Mouse (Mus musculus) limb, embryonic 11.5 days (tissue): ENCODE measurements around the gene Tpm3. TPM values are rescaled to one million over a fixed set of nuclear protein-coding genes. Genes with fewer than 3 reads are reported as not detected.

ENCODE experiments used
- ATAC-seq: fragments of 200-750 bp; cut with Nextera tagmentation; 2 replicates; pipeline ENCODE4 v1.8.0; 2017; ENCODE audit warnings: low read depth; ENCODE audit not compliant: insufficient number of reproducible peaks, low FRiP score, low TSS enrichment
- DNase-seq: peaks from one replicate; pipeline ENCODE4 v3.0.0-alpha.2; 2015; ENCODE audit warnings: low spot score
- H3K27ac ChIP-seq: fragments of 300-500 bp; sonication (generic); replicated peaks from 2 replicates; pipeline ENCODE4 v1.5.1; 2014; ENCODE audit warnings: low read depth, mild to moderate bottlenecking, low read length
- H3K27me3 ChIP-seq: fragments of 300-500 bp; sonication (generic); 2 replicates; pipeline ENCODE4 v1.6.1; 2014; ENCODE audit warnings: mild to moderate bottlenecking, low read length, mixed read lengths; ENCODE audit not compliant: control insufficient read depth, insufficient read depth
- H3K36me3 ChIP-seq: fragments of 300-500 bp; sonication (generic); 2 replicates; pipeline ENCODE4 v1.6.1; 2014; ENCODE audit warnings: mild to moderate bottlenecking, low read length, moderate library complexity, mixed read lengths; ENCODE audit not compliant: control insufficient read depth, insufficient read depth
- H3K4me1 ChIP-seq: fragments of 300-500 bp; sonication (generic); 2 replicates; pipeline ENCODE4 v1.6.1; 2014; ENCODE audit warnings: low read length, mixed read lengths; ENCODE audit not compliant: control insufficient read depth, insufficient read depth
- H3K4me2 ChIP-seq: fragments of 300-500 bp; sonication (generic); 2 replicates; pipeline ENCODE4 v1.6.1; 2014; ENCODE audit warnings: low read depth, mild to moderate bottlenecking, moderate library complexity; ENCODE audit not compliant: severe bottlenecking
- H3K4me3 ChIP-seq: fragments of 300-500 bp; sonication (generic); 2 replicates; pipeline ENCODE4 v1.5.1; 2014; ENCODE audit warnings: low read depth, low read length
- H3K9ac ChIP-seq: fragments of 300-500 bp; sonication (generic); 2 replicates; pipeline ENCODE4 v1.6.1; 2014; ENCODE audit warnings: mild to moderate bottlenecking, low read length
- H3K9me3 ChIP-seq: fragments of 300-500 bp; sonication (generic); 2 replicates; pipeline ENCODE4 v1.6.1; 2016; ENCODE audit warnings: low read length; ENCODE audit not compliant: control insufficient read depth
- WGBS: fragments of 180-500 bp; shearing (Covaris S2); extraction: QIAGEN DNeasy Blood & Tissue Kit; methylation state at CpG from one replicate; pipeline ENCODE4 v1.1.7; 2014; 5-methylcytosine and 5-hydroxymethylcytosine counted together
- polyA plus RNA-seq: library from polyadenylated mRNA; unstranded; fragments of >200 nt; fragmentation: Nextera tagmentation; extraction: Ambion mirVana; gene quantifications from 2 replicates; pipeline ENCODE4 v1.2.1, GENCODE M21; 2014

The Tpm3 gene
- polyA plus RNA-seq, 1 experiment from 2014 or later, result 605 TPM

GRCm38 (mm10) chr3:90064383-90064782 is 8.1 kb upstream of the Tpm3 start:
- WGBS, result 80% methylated on average over 3 of the region's 3 CpGs

GRCm38 (mm10) chr3:90065553-90065952 is 6.9 kb upstream of the Tpm3 start:
- Histone ChIP-seq H3K9ac (no peak overlapping the region), H3K27me3 (no peaks in the 10 kb centered on the region), H3K9me3 (no peaks in the 10 kb centered on the region), H3K27ac (no peak overlapping the region), H3K4me2 (no peak overlapping the region), H3K4me3 (no peak overlapping the region), H3K4me1 (no peaks in the 10 kb centered on the region), H3K36me3 (peaks cover 6% of the 10 kb centered on the region; the same call in 1 of the 2 replicates)
- WGBS, result 59% methylated on average over 3 of the region's 3 CpGs
- ATAC-seq, result no peak
- DNase-seq, result peak; percentile 71

More at GRCm38 (mm10) chr3:90064383-90064782, 8.1 kb upstream of the Tpm3 start:
- ATAC-seq (no peak), DNase-seq (no peak)
- H3K4me2 ChIP-seq, result no peak overlapping the region
- no peak overlapping the region for H3K27ac ChIP-seq
- no peak overlapping the region for H3K4me3 ChIP-seq
- no peaks in the 10 kb centered on the region for H3K4me1 ChIP-seq
- no peak overlapping the region for H3K9ac ChIP-seq
- H3K36me3 ChIP-seq, result peaks cover 7% of the 10 kb centered on the region; the same call in 1 of the 2 replicates
- no peaks in the 10 kb centered on the region for H3K9me3 ChIP-seq
- no peaks in the 10 kb centered on the region for H3K27me3 ChIP-seq

DNA sequence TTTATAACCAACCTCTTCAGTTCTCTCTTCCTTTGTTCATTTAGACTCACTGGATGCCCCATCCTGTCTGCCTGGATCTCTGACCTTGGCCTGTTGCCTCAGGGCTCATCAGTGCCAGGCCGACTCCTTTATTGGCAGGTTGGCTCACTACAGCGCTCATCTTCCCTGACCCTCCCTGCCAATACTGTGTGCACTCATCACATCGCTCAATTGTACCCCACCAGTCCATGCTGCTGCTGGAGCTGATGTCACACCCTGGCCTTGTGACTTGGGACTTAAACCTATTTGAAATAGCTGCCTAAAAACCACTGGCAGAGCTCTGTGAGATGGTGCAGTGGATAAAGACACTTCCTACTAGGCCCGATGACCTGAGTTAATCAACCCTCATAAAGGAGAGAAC is 4.6 kb upstream of the Tpm3 start:
- no peak overlapping the region for H3K4me2 ChIP-seq
- H3K27me3 ChIP-seq, result no peaks in the 10 kb centered on the region
- no peaks in the 10 kb centered on the region for H3K9me3 ChIP-seq
- H3K9ac ChIP-seq, result no peak overlapping the region
- H3K36me3 ChIP-seq, result no peaks in the 10 kb centered on the region
- no peaks in the 10 kb centered on the region for H3K4me1 ChIP-seq
- H3K4me3 ChIP-seq, result no peak overlapping the region
- ATAC-seq (no peak), DNase-seq (no peak)
- WGBS, result 89% methylated on average over 4 of the region's 4 CpGs
- H3K27ac ChIP-seq, result no peak overlapping the region

- no peak for DNase-seq
- Histone ChIP-seq H3K27ac (no peak overlapping the region), H3K36me3 (no peaks in the 10 kb centered on the region), H3K4me2 (no peak overlapping the region), H3K4me1 (no peaks in the 10 kb centered on the region), H3K27me3 (no peaks in the 10 kb centered on the region), H3K9me3 (no peaks in the 10 kb centered on the region), H3K4me3 (no peak overlapping the region), H3K9ac (no peak overlapping the region)
- WGBS, result 79% methylated on average over 7 of the region's 7 CpGs
- no peak for ATAC-seq
Measured at GRCm38 (mm10) chr3:90069688-90070087, 2.8 kb upstream of the Tpm3 start.

DNA sequence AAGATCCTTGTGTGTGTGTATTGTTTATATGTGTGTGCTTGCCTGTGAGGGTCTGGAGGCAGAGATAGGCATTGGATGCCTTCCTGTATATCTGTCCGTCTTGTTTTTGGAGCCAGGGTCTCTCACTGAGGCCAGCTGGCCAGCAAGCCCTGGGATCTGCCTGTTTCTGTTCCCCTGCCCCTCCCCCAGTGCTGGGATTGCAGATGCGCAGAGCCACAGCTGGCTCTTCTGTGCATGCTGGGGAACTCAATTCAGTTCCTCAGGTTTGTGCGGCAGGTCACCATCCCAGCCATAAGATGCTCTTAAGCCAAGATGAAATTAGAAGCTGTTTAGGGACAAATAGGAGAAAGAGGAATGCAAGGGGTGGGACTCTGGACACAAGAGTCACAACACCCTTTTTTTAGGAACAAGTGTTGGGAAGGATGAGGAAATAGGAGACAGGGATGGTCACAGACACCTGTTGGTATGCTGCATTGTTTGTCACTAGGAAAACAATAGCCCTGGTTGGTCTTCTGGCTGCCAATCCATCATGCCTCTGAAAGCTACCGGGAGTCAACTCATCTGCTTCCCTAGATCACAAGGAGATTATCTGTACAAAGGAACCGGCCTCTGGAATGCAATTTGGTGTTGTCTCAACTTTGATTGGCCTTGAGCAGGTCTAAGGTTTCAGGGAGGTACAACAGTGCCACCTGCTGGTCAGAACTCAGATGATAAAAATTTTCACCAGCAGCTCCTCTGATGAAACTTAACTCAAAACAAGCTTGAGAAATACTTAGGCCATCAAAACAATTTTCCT is 4.7 kb downstream of the Tpm3 start:
- Histone ChIP-seq H3K9ac (no peak overlapping the region), H3K27ac (no peak overlapping the region), H3K4me1 (peaks cover 16% of the 10 kb centered on the region), H3K4me3 (no peak overlapping the region), H3K36me3 (no peaks in the 10 kb centered on the region), H3K9me3 (no peaks in the 10 kb centered on the region), H3K27me3 (no peaks in the 10 kb centered on the region), H3K4me2 (no peak overlapping the region; the same call in 1 of the 2 replicates)
- ATAC-seq, result no peak
- WGBS, result 13% methylated on average over 5 of the region's 5 CpGs
- peak; percentile 90 for DNase-seq

- no peak overlapping the region for H3K27ac ChIP-seq
- no peaks in the 10 kb centered on the region for H3K9me3 ChIP-seq
- no peaks in the 10 kb centered on the region for H3K27me3 ChIP-seq
- H3K4me3 ChIP-seq, result no peak overlapping the region
- ATAC-seq, result no peak
- no peak for DNase-seq
- 57% methylated on average over 5 of the region's 5 CpGs for WGBS
- H3K4me1 ChIP-seq, result peaks cover 21% of the 10 kb centered on the region
- H3K4me2 ChIP-seq, result no peak overlapping the region
- H3K36me3 ChIP-seq, result no peaks in the 10 kb centered on the region
- H3K9ac ChIP-seq, result no peak overlapping the region
Measured at GRCm38 (mm10) chr3:90078224-90078623, 5.8 kb downstream of the Tpm3 start.

DNA sequence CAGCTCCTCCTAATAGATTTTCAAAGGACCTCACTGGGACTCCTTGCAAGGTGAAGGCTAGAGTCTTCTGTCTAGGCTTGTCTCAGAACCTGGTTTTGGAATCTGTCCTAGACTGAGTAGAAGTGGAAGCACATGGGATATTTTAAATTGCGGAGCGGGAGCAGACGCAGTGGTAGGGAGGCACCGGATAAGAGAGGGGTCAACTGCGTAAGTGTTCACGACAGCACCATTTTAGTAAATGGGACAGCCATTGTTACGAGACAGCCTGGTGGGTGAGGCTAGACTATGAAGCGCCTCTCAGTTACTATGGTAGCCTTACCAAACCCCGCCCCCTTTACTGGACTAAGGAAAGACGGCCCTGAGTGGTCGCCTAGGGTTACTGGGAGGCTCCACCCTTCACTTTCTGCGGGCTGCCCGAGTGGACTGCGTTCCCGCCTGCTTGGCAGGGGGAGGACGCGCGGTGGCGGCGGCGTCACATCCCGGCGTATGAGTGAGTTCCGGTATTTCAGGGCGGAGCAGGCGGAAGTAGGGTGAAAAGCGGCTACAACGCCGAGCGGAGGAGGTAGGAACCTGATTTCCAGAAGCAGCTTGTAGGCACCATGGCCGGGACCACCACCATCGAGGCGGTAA is 6.8 kb downstream of the Tpm3 start:
- peaks cover 27% of the 10 kb centered on the region for H3K4me1 ChIP-seq
- peak overlapping the region; percentile 78 for H3K9ac ChIP-seq
- peak overlapping the region; percentile 93 for H3K27ac ChIP-seq
- ATAC-seq (peak; percentile 95), DNase-seq (peak; percentile 96)
- peak overlapping the region; percentile 76 for H3K4me2 ChIP-seq
- WGBS, result under 1% methylated on average over 33 of the region's 33 CpGs
- no peaks in the 10 kb centered on the region for H3K27me3 ChIP-seq
- peak overlapping the region; percentile 81 for H3K4me3 ChIP-seq
- H3K9me3 ChIP-seq, result no peaks in the 10 kb centered on the region
- H3K36me3 ChIP-seq, result no peaks in the 10 kb centered on the region

DNA sequence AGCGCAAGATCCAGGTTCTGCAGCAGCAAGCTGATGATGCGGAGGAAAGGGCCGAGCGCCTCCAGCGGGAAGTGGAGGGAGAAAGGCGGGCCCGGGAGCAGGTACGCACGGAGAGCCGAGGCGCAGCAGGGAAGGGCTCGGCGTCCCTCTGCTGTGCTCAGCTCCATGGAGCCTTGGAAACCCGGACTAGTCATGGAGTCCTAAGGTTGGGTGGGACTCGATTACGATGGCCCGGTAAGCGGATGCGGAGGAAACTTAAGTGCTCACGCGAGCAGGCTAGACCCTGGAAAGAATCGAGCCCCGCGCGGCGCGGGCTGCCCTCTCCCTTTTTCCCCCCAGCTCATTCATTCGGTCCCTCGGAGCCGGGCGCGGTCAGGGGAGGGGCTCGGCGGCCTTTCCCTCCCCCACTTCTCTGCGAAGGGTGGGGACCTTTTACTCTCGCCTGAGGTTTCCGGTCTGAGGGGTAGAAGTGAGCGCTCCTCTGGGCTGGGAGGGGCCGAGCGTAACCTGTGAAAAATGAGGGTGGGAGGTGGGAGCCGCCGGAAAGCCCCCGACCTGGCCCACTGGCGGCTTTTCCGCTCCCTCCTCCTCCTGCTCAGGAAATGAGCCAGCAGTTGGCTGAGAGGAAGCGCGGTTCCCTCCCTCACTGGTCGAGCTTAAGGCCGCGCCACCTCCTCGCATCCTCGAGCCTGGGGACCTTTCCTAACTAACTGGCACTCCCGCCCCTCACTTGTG is 7.5 kb downstream of the Tpm3 start:
- no peaks in the 10 kb centered on the region for H3K36me3 ChIP-seq
- peak overlapping the region; percentile 78 for H3K9ac ChIP-seq
- peak overlapping the region; percentile 81 for H3K4me3 ChIP-seq
- H3K4me1 ChIP-seq, result peaks cover 27% of the 10 kb centered on the region
- H3K27ac ChIP-seq, result peak overlapping the region; percentile 93
- WGBS, result under 1% methylated on average over 53 of the region's 53 CpGs
- DNase-seq (peak; percentile 84), ATAC-seq (peak; percentile 70)
- peak overlapping the region; percentile 76 for H3K4me2 ChIP-seq
- H3K27me3 ChIP-seq, result no peaks in the 10 kb centered on the region
- no peaks in the 10 kb centered on the region for H3K9me3 ChIP-seq
